Mouse (Mus musculus): ENCODE measurements at regions not wholly inside any gene's neighbourhood (a gene's known extent, or its start where the extent isn't known, plus 50 kb on each side); places are given as distances from the start of the nearest gene placed in this dataset.

- no peak for DNase-seq (ENCODE audit: low read depth)
These were observed 273.3 kb upstream of the Ppargc1a start for GRCm38 (mm10) chr5:51840638-51841329.

GRCm38 (mm10) chr5:51839292-51839691 is 271.8 kb upstream of the Ppargc1a start:
- DNase-seq (ENCODE audit: low read depth): no peak

GRCm38 (mm10) chr5:51830551-51830950 is 263.0 kb upstream of the Ppargc1a start:
- no peak for DNase-seq (ENCODE audit: low read depth)

- DNase-seq (ENCODE audit: low read depth): no peak
These were observed 262.5 kb upstream of the Ppargc1a start for GRCm38 (mm10) chr5:51830015-51830414.

GRCm38 (mm10) chr5:51829606-51830005 is 262.1 kb upstream of the Ppargc1a start:
- no peak for DNase-seq (ENCODE audit: low read depth)

GRCm38 (mm10) chr5:51829020-51829419 is 261.5 kb upstream of the Ppargc1a start:
- DNase-seq (ENCODE audit: low read depth): no peak

- no peak for DNase-seq (ENCODE audit: low read depth)
These were observed 258.7 kb upstream of the Ppargc1a start for GRCm38 (mm10) chr5:51826269-51826668.

GRCm38 (mm10) chr5:51825584-51826088 is 258.1 kb upstream of the Ppargc1a start:
- peak; percentile 2 for DNase-seq (ENCODE audit: low read depth)

- no peak for DNase-seq (ENCODE audit: low read depth)
These were observed 257.2 kb upstream of the Ppargc1a start for GRCm38 (mm10) chr5:51824731-51825130.

- no peak for DNase-seq (ENCODE audit: low read depth)
These were observed 256.1 kb upstream of the Ppargc1a start for GRCm38 (mm10) chr5:51823657-51824056.

GRCm38 (mm10) chr5:51816258-51816657 is 248.7 kb upstream of the Ppargc1a start:
- DNase-seq (ENCODE audit: low read depth): no peak

GRCm38 (mm10) chr5:51811728-51812127 is 244.2 kb upstream of the Ppargc1a start:
- DNase-seq (ENCODE audit: low read depth): no peak

GRCm38 (mm10) chr5:51801486-51801885 is 234.0 kb upstream of the Ppargc1a start:
- no peak for DNase-seq (ENCODE audit: low read depth)

- DNase-seq (ENCODE audit: low read depth): no peak
These were observed 232.0 kb upstream of the Ppargc1a start for GRCm38 (mm10) chr5:51799371-51800035.

GRCm38 (mm10) chr5:51794097-51794496 is 226.6 kb upstream of the Ppargc1a start:
- DNase-seq (ENCODE audit: low read depth): no peak

GRCm38 (mm10) chr5:51792950-51793349 is 225.4 kb upstream of the Ppargc1a start:
- DNase-seq (ENCODE audit: low read depth): no peak

- DNase-seq (ENCODE audit: low read depth): no peak
These were observed 221.2 kb upstream of the Ppargc1a start for GRCm38 (mm10) chr5:51788768-51789167.

- DNase-seq (ENCODE audit: low read depth): no peak
These were observed 216.0 kb upstream of the Ppargc1a start for GRCm38 (mm10) chr5:51783523-51783922.

GRCm38 (mm10) chr5:51783099-51783498 is 215.6 kb upstream of the Ppargc1a start:
- DNase-seq (ENCODE audit: low read depth): no peak

- no peak for DNase-seq (ENCODE audit: low read depth)
These were observed 208.1 kb upstream of the Ppargc1a start for GRCm38 (mm10) chr5:51775502-51776145.

GRCm38 (mm10) chr5:51771655-51772054 is 204.1 kb upstream of the Ppargc1a start:
- no peak for DNase-seq (ENCODE audit: low read depth)

- DNase-seq (ENCODE audit: low read depth): peak; percentile 24
These were observed 198.6 kb upstream of the Ppargc1a start for GRCm38 (mm10) chr5:51766111-51766510.

- no peak for DNase-seq (ENCODE audit: low read depth)
These were observed 196.9 kb upstream of the Ppargc1a start for GRCm38 (mm10) chr5:51764416-51764815.

Data from NIH3T3 (cell line).